Mouse (Mus musculus) G1E (cell line): ENCODE data around the gene Lypla2.

Experiments used
- CTCF ChIP-seq: IDR thresholded peaks from 2 replicates; pipeline ENCODE4 v1.5.1; 2012; ENCODE audit warnings: low read depth, low read length, inconsistent platforms, mixed read lengths
- GATA1 ChIP-seq: IDR thresholded peaks from 2 replicates; pipeline ENCODE4 v1.6.1; 2012; ENCODE audit warnings: borderline replicate concordance, low read length, inconsistent platforms, mixed read lengths
- GATA2 ChIP-seq: IDR thresholded peaks from 2 replicates; pipeline ENCODE4 v1.6.1; 2012; ENCODE audit warnings: low read depth, low read length, inconsistent platforms, borderline replicate concordance
- TAL1 ChIP-seq: conservative IDR thresholded peaks from 2 replicates; pipeline ENCODE4 v1.6.1; 2012; ENCODE audit warnings: low read depth, low read length, inconsistent platforms, mixed read lengths

DNA sequence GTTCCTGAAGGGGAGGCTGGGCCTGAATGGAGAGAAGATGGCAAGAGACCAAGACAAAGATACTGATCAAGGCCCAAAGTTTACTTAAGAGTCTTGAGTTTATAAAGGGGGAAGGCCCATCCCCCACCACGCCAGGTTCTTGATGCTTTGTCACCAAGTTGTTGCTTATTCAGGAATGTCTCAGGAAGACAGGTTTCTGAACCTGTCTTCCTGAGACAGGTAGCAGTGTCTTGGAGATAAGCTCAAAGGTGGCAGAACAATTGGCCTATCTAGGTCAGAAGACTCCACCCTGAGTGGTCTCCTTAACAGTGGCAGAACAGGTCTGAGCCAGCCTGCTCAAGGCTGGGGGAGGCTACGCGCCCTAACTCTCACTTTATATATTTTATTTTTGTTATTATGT, 45.6 kb downstream of the Lypla2 start:
- TF ChIP-seq CTCF (no peak), GATA1 (no peak), GATA2 (no peak), TAL1 (no peak)
